Mouse (Mus musculus): ENCODE measurements around the gene Ccr9.
"Not testable (repeated sequence)": the region's sequence is repeated elsewhere in the genome, so short reads cannot be mapped to it uniquely, and the experiment has no call there.

The Ccr9 gene

DNA sequence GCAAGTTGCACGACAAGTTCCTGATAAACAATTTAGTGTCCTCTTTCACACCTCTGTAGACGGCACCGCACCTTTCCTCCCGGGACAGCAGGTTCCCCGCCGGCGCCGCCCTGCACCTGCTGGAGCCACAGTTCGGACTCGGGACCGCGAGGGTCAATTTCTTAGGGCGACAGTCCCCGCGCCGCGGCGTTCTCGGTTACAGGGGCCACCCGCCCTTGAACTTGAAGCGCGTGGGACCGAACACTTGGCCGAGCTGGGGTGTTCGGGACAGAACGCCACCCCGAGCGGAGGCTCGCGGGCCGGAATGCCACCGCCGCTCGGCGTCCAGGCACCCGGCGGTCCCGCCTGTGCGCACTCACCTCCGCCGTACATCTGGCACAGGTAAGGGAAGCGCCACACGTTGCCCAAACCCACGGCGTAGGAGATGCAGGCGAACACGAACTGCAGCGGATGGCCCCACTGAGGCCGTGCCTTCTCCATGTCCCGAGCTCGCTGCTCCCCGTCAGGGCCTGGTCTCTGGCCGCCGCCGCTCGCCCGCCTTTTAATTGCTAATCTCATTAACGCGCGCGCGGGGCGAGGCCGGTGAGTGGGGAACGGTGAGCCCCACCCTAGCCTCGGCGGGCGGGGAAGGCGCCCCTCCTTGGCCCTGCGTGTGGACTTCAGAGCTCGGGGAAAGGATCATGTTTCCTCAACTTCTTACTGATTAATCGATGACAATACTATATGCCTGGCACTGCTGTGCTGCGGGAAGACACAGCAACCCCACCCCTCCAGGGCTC lies at the start of gene Ccr9, which contains the start of gene Slc6a20a:
Ccr9 (plus strand) TSS at position 113 of the 779 bp plus-strand sequence.
Slc6a20a (minus strand) TSS at position 559 of the 779 bp plus-strand sequence.
- ATAC-seq (ENCODE audit: low TSS enrichment), result no peak

DNA sequence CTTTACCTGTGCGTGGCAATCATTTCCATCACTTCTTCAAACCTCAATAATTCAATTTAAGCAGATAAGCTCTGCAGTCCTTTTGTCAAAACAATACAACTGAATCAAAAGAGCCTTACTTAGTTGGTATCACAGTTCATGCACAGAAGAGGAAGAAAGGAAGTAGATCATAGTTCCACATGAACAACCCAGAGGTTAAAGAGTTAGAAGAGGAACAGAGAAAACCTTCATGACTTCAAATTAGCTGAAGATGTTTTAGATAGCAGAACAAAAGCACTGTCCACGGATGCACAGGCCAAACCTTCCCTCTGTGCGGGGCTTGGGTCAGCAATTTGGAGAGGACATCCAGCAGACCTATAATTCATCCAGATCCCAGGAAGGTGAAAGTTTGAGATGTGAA lies 46.6 kb upstream of the Ccr9 start:
- ATAC-seq (ENCODE audit: low TSS enrichment), result no peak

DNA sequence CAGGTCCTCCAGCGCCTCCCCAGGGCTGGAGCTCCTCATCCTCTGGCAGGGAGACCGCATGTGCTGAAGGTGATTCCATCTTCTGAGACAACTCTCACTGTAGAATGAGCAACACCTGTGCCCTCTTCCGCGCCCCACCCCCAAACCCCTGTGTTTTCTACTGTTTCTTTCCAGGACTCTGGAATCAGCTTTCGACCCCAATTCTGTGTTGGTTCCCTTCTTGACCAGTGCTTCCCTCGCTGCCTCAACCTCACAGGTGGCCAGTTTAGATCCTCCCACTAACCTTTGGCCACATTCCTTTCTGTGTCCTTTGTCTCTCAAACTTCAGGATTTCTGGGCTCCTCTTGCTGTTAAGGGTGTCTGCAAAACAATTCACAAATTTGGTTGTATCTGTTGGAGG lies 46.0 kb upstream of the Ccr9 start, which contains the start of gene Slc6a20b:
Slc6a20b (minus strand) TSS at position 285 of the 400 bp plus-strand sequence.
- no peak for ATAC-seq (ENCODE audit: low TSS enrichment)

DNA sequence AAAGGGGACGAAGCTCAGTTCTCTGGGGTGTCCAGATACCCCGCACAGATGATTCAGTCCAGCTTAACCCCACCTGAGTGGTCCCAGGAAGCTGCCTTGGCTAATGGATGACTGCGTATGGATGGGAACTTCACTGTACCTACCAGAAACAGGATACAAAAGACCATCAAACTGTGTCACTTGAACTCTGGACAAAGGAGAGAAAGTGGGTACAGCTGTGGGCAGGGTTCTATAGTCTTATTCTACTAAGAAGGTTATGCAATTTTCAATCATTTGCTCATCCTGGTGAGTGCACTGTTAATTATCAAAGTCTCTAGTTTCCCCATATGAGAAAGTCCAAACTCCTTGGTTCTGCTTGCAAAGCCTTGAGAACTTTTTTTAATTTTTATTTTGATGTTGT lies 45.2 kb upstream of the Ccr9 start:
- no peak for ATAC-seq (ENCODE audit: low TSS enrichment)

DNA sequence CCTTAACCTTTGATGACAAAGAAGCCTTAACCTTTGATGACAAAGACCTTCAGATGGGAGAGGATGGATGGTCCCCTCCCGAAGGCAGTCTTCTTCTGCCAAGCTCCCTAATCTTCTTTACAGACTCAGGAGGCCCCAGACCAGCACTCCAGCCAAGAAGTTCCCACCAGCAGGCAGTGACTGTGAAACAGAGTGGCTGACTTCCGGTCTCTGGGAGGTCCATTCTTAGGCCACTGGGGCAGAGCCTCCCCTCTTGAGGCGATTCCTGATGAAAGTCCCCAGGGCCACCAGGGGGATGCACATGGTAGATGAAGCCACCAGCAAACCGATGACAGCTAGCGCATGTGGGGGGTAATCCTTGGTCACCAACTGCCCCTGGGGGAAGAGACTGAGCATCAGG lies 41.5 kb upstream of the Ccr9 start:
- no peak for ATAC-seq (ENCODE audit: low TSS enrichment)

DNA sequence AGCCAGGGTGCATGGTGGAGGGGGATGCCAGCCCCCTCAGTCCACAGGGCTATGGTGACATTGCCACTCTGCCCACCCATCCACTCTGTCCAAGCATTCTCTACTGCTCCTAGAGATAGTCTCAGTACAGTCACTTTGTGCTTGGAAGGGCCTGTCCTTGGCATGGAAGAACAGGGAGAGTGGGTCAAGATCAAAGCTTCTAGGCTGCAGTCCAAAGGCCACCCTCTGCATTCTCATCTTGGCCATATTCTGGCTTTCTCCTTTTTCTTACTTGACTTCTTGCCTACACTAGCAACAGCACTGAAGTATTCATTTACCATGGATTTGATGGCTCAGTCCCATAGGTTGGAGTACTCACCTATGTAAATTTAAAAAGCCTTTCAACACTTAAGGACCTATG lies 40.0 kb upstream of the Ccr9 start:
- no peak for ATAC-seq (ENCODE audit: low TSS enrichment)

DNA sequence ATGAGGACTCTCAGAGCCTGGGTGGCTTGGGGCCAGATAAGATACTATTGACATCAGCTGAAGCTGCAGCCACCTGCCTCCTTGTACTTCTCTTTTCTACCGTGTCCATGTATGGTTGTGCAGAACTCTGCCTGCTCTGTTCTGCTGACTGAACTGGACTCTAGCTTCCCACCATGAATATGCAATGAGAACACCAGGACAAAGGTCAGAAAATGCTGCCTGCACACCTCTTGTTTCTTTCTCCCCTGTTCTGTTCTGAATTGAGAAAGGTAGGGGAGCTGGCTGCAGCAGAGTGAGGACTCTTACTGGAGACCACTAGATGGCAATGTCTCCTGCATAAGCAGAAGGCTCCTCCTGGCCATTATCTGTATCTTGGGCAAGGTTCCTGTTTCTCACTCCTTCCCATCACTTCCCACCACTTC lies 39.6 kb upstream of the Ccr9 start:
- peak; percentile 97 for ATAC-seq (ENCODE audit: low TSS enrichment)

DNA sequence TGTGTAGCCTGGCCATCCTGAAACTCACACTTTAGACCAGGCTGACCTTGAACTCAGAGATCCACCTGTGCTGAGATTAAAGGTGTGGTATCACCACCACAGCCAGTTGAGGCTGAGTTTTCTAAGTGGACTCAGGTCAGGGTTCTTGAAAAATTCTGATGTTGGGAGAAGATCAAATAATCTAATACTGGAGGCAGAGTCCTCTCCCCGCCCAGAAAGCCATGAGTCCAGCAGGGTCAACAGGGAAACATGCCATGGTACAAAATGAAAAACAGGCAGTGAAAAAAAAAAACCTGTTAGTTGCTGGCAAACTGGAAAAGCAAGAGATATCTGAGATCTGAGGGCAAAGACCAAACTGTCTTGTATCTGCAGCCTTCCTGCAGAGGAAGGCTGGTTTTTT lies 38.1 kb upstream of the Ccr9 start:
- ATAC-seq (ENCODE audit: low TSS enrichment), result no peak

DNA sequence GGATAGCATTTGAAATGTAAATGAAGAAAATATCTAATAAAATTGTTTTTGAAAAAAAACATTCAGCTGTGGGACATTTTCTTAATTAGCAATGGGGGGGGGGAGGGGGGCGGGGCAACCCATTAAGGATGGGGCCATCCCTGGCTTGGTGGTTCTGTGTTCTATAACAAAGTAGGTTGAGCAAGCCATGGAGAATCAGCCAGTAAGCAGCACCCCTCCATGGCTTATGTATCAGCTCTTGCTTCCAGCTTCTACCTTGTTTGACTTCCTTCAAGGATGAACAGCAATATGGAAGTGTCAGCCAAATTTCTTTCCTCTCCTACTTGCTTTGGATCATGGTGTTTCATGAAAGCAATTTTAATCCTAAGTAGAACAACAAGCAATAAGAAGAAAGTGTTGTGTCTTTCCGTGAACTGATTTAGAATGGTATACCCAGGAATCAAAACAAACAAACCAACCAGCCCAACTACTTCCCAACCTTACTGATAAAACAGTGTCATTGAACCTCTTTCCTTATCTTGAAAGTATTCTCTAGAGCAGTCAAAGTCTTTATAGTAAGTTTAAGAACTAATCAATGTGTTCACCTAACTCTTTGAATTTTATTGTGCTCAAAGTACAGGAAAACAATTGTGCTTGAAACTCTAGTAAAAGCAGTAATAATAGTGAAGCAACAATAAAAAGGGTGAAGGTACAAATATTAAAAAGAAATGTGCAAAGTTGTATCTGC lies 28.3 kb upstream of the Ccr9 start:
- ATAC-seq (ENCODE audit: low TSS enrichment), result no peak

DNA sequence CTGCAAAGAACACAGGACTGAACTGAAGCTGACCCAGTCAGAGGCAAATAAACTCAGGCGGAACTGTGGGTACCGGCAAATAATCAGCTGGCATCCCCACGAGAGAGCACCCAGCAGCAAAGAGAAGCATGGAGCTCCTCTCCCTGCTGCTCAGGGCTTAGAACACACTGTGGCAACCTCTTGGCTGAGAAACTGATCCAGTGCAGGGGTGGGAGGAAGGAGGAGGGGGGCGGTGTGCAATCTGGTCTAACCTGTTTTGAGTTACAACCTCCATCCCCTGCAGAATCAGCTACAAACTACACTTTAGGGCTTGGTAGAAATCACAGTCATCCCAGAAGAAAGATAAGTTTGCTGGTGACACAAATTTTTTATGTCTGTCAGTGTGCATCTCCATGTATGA lies 26.9 kb upstream of the Ccr9 start:
- no peak for ATAC-seq (ENCODE audit: low TSS enrichment)

DNA sequence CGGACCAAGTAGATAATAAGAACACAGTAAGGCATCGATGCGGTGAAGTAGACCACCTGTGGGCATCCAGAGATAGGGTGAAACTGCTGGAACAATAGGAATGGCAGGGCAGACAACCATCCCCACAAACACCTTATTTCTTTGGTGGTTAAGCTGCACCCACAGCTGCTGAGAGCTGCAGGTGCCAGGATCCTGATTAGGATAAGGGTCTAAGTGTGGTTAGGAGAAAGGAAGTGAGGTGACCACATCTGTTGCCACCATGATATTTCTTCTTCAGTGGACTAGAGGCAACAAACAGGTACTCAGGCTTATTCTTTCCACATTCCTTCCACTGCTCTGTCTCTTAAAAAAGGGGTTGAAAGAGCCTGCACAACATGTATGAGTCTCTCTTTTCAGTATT lies 20.8 kb upstream of the Ccr9 start:
- no peak for ATAC-seq (ENCODE audit: low TSS enrichment)

DNA sequence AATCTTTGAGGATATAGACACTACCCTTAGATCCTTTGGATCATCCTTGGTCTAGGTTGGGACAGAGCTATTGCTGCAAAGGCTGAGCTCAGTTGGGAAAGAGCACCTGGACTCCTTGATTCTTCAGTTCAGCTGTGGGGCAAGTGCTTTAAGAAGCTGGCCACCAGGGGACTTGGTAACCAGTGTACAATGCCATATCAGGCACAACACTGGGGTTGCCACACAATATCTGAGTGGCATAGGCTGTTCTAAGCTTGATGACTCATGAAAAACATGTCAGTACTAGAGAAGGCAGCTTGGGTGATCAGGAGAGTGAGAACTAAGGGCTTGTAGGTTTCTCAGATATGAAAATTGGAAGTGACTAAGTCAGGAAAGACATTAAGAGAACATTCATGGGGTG lies 19.3 kb upstream of the Ccr9 start:
- no peak for ATAC-seq (ENCODE audit: low TSS enrichment)

DNA sequence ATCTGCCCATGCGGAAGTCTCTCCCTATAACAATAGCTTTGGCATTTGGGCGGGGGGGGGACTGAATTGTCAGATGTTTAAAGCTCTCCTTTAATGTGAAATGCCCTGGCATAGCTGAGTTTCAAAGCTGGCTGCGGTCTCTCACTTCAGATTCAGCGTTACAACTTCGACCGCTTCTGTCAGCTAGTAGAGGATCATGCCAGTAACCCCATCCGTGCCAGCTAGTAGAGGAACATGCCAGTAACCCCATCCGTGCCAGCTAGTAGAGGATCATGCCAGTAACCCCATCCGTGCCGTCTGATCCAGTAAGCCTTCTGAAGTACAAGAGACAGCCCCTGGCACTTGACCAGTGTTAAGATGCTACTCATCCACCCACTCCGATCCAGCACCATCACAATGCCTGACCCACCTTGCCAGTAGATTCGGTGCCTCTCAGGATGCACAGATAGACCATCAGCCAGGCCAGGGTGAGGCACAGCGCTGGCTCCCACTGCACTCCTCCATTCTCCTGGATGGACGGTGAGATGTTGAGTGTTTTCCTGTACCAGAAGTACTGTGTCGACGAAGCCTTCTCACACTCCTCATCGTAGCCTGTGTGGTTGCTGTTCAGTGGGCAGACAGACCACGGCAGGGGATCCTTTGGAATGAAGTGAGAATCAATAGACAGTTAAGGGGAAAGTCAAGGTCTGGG lies 18.1 kb upstream of the Ccr9 start:
- ATAC-seq (ENCODE audit: low TSS enrichment), result not testable (repeated sequence)

DNA sequence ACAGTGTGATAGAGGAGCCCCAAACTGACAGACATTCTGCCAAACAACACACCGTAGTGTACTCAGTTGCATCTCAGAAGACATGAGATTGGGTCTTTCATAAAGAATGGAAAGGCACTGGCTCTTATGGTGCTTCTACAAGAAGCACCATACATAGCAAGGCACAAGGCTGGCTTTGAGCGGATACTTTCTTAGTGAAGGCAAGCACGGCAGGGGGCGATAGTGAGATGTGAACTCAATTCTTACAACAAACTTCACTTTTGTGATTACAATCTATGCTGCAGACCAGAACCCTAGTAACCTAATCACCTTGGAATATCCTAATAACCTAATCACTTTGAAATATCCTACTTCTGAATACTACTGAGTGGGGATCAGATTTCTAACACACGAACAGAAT lies 12.6 kb upstream of the Ccr9 start:
- ATAC-seq (ENCODE audit: low TSS enrichment), result no peak; the same call in 1 of the 2 replicates

DNA sequence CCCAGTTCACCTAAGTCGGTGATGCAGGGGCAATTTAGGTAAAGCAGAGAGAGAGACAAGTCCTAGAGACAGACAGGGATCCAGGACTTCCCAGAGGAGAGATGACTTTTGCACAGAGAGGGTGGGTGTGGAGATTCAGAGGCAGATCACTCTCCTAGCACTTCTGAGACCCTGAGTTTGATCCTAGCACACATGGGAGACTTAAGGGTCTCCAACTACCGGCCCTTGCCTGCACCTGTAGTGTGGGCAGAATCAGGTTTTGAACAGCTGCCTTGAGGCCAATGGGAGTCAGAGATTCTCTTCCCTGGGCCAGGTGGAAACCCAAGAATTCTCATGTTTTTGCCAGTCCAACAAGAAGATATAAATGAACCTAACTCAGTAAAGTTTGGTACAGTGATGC lies 959 bp downstream of the Ccr9 start:
- ATAC-seq (ENCODE audit: low TSS enrichment), result no peak

DNA sequence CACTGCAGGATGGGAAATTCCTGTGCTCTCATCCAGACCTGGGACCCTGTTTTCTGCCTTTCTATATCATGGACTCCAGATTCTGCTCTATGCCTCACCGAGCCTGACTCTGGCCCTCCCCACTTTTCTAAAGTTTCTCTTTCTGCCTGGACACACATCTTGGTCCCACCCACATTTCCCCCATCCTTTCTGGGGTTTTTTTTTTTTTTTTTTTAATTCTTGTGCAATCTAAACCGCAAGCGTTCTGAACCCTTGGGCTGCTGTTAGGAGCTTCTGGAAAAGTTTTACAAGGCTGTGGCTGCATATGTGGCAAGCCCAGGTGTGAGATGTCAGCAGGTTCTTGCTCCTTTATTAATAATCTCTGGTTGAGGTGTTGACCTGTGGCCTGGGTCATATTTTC lies 5.5 kb downstream of the Ccr9 start:
- ATAC-seq (ENCODE audit: low TSS enrichment), result no peak

DNA sequence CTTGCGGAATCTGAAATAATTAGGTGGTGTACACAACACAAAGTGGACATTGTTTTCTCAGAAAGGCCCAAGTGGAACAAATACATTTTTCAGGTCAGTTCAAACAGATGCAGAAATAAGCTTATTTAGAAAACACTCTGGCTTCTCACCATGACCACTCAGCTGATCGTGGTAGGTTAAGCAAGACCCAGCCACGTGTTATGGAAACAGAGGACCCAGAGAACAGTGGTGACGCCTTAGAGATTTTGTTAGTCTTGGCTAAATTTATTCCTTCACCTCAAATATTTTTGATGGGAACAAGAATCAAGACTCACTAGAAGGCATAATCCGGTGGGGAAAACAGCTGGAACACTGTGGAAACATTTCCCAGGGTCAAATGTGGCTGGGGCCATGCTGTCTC lies 8.0 kb downstream of the Ccr9 start:
- ATAC-seq (ENCODE audit: low TSS enrichment), result no peak

DNA sequence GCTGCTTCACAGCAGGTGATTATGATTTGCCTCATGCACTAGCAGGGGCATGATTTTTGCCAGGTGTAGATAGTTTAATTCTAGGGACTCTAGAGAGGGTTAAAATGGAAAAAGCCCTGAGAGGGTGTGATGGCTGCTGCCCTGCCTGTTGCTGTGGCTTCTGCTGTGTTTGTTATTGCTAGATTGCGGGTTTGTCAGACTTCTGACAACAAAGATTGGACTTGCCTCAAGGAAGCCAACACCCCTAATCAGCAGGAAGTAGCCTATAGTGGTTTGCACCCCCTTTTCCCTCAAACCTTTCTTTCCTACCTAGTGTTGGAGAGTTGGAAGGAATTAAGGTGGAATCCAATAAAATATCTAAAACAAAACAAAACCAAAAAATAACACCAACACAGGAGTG lies 10.0 kb downstream of the Ccr9 start:
- ATAC-seq (ENCODE audit: low TSS enrichment), result no peak

DNA sequence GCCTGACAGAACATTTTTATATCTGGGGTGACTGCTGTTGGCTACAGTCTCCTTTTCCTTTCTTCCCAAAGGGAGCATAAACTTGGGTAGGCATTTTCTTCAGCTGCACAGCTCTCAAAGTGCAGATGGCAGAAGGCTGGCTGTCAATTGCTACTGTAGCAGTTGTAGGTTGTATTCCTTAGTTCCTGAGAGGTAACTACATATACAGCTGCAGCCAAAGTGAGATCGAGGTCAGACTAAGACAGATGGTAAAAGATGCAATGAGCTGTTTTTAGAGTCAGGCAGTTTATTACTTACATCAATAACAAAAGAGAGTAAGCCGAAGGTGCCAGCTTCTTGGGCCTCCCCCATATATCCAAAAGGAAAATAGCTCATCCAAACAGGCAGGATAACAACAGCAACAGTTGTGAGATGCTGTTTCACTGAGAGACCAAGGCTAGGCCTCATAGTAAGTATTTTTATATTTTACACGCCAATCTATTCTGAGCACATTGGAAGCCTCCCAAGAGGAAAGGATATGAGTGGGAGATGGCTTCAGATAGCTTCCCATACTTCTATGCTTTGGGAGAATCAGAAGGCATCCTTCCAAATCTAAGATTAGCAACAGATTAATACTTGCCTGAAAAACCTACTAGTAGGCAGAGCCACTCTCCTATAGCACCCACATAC lies 17.5 kb downstream of the Ccr9 start:
- ATAC-seq (ENCODE audit: low TSS enrichment), result peak; percentile 88

DNA sequence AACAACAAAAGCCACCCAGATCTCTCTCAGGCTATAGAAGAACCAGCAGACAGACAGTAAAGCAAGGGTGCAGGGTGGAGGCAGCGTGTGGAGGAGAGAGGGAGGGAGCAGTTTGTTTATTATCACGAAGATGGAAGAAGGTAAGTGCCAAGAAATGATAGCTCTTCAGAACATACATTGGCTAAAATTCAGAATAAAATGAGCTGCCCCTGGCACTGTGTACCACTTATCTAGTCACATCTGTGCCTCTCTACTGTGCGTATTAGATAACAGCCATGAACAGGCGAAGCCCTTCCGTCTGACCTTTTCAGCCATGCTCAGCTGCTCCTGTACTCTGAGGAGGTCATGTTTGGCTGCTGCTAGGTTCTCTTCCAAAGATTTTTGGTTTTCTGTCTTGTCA lies 23.6 kb downstream of the Ccr9 start:
- ATAC-seq (ENCODE audit: low TSS enrichment), result no peak

DNA sequence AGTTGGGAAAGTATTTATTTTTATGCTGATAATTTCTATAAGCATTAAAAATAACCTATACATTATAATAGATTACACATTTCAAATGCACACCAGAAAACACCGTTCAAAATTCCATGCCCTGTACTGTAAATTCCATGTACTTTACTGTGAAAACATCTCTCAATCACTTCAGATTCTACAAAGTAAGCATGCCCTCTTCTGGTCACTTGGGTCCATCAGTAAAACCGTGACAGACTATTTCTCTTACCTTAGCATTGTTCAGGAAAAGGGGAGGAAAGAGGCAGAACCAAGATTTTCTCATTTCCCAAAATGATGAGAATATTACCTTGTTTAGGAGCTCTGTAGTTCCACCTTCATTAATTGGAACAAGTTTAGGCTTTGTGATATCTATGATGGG lies 31.0 kb downstream of the Ccr9 start:
- ATAC-seq (ENCODE audit: low TSS enrichment), result no peak

DNA sequence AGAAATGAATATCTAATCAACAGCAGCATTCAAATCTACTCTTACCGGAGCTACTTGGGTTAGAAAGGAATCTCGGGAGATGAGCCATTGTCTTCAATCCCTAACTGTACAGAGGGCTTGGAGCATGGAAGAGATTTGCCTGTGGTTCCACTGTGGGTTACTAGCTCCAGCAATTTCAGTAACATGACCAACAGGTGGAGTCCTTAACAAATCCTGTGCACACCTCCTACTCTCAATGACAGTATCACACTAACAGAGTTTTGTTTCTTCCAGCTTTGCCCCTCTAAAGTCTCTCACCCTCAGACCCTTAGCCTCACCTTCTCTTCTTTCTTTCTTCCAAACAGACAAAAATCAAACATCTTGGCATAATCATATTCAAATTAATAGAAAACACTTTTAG lies 34.9 kb downstream of the Ccr9 start:
- no peak for ATAC-seq (ENCODE audit: low TSS enrichment)
